Mouse (Mus musculus) kidney, postnatal 25 days (tissue): ENCODE results near the gene Tfap2c.

ENCODE experiments used
- DNase-seq, 2 experiments: peaks; one replicate each; pipeline ENCODE4 v3.0.0; 2021; ENCODE audit warnings: mixed read lengths in 2 of 2

Tfap2c gene

DNA sequence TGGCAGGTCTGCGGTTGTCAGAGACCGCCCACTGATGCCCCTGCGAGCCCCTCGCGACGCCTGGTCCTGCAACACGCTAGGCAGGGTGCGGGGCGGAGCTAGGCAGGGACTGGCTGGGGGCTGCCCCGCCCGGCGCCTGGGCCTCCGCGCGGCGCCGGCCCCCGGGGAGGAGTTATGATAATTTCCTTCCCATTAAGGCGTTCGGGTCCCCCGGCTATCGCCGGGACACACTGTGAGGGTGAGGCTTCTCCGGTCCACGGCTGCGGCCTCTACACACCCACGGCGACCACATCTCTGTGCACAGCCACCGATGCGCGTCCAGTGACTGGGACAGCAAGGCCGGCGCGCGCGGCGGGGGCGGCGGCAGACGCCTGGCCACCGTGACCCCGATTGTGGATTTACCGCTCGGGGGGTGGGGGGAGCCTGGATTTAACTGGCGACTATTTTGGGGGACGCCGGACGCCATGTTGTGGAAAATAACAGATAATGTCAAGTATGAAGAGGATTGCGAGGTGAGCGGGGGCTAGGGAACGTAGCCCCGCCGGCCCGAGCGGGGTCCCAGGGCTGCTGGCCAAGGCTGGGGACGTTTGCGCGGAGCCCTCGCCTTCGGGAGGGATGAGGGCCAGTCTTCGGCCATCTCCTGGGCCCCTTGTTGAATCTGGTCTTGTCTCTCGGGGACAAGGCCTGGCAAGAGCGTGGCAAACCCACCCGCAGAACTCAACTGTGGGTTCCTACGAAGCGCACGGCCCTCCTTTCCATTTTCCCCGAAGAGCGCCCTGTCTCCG lies at the start of gene Tfap2c:
TSS of gene Tfap2c (plus strand) at position 223 of the 785 bp plus-strand sequence.
- DNase-seq = peak; percentile 27 to 58

DNA sequence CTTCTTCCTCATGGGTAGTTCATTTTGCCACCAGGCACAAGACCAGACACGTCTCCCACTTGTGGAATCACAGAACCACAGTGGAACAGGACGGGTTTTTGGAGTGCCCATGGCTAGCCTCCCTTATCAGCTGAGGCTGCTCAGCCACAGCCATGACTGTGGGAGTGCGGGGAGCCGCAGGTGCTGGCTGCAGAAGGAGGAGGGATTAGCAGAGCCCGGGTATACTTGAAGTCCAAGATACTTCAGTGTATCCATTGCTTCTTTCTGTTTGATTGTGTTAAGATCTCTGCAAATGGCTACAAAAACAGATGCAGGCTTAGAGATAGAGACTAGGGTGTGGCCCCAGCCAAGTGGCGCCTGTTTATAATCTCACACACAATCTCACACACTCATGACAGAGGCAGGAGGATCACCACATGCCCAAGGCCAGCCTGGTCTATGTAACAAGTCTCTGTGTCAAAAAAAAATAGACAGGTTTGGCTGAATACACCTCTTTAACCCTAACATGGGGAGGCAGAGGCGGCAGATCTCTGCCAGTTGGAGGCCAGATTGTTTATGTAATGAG lies 48.6 kb upstream of the Tfap2c start:
- no peak for DNase-seq

DNA sequence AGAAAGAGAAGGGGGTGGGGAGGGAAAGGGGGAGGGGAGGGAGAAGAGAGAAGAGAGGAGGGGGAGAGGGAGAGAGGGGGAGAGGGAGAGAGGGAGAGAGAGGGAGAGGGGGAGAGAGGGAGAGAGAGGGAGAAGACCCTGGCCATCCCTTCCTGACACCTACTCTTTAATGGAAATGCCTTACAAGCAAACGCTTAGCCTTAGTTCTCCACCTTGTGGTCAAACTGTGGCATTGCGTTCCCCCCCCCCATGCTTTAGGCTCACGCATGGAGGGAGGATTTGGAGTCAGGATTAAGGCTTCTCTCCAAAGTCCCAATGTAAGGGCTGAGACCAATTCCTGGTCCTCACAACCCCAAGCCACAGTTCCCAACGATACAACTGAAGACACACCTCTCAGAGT lies 48.1 kb upstream of the Tfap2c start:
- peak in 1 of 2 experiments; percentile 28 for DNase-seq

DNA sequence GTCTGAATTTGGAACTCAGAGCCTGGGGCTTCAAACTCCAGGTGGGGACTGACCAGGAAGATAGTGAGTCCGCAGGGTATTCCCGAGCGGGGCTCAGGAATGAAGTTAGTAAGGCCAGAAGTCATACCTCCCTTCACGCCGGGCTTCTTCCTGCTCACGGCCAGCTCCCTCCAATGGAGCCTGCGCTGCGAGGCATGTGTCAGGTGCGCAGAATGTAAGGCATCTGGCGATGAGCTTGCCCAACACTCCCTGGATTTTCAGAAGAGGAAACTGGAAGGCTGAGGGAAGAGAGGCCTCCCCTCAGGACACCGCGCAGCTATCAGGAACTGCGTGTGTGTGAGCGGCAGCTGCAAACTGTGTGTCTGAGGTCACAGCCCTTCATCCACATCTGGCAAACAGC lies 47.2 kb upstream of the Tfap2c start:
- no peak for DNase-seq

DNA sequence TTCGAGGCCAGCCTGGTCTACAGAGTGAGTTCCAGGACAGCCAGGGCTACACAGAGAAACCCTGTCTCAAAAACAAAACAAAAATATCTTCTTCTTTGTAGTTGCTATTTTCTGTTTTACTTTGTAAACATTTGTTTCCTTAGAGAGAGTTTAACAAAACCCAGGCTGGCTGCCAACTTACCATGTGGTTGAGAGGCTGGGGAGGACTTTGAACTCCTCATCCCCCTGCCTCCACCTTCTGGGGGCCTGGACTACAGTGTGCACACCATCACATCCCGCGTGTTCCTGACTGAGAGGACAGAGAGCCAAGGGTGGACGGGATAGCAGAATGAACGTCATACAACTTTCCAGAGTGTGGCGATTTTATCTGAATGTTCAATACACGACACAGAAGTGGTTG lies 43.3 kb upstream of the Tfap2c start:
- peak; percentile 75 to 76 for DNase-seq

DNA sequence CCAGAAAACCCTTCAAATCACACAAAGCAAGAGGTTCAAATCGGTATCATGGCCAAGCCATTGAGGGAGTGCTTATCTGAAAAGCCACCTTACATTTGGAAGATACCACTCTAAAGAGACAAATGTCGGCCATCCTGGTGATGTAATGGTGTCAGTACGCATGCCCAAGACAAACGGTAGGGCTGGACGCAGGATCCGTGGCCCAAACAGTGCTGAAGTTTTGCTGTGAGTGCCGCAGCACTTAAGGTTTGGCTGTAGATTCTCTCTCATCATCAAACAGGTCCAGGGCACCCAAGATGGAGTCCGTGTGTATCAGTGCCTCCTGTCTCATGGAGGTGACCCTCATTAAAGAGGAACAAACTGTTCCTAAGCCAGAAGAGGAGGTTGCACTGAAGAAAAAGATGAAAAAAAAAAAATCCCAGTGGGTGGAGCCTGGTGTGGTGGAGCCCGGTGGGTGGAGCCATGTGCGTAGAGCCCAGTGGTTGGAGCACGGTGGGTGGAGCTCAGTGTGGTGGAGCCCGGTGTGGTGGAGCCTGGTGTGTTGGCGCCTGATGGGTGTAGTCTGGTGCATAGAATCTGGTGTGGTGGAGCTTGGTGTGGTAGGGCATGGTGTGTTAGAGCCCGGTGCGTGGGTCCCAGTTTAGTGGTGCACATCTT lies 39.2 kb upstream of the Tfap2c start:
- no peak for DNase-seq

DNA sequence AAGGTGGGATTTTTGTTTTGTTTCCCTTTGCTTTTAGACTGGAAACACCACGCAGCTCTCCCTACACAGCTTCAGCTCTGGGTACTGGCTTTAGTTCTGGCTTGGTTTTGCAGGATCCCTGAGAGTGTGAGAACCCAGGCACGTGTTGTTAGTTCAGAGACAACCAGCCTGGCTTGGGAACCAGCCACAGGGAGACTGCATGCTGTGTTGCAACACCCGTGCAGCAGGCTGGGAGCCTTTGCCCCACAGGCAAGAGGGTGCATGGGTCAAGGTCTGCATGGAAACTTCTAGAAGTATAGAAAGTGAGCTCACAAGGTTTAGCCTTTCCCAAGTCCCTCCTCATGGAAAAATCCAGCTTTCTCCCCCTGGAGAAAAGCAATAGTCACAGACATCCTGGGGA lies 38.5 kb upstream of the Tfap2c start:
- DNase-seq = no peak

DNA sequence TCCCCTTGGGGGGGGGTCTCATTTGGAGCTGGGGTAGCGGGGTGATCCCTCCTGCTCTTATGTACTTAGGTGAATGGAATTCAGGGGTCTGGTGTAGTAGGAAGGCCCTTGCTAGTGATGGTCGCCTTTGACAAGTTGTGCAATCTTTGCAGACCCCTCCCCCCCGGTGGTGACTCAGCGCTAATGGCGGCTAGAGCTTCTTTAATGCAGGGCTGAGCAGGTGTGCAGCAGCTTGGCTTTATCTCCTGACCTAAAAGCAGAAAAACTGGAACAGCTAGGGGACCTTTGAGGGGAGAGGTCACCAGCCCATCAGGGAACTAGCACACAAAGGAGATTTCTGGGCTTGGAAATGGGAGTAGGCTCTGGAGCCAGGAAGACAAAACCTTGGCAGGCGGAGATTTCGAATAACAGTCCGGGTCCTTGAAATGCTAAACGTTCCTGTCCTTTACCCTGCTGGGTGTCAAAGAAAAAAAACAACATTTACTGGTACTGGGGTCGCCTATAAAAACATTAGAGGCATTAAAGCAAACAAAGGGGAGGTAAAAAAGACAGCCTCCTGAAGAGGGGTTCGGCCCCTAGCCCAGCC lies 32.9 kb upstream of the Tfap2c start:
- DNase-seq = no peak

DNA sequence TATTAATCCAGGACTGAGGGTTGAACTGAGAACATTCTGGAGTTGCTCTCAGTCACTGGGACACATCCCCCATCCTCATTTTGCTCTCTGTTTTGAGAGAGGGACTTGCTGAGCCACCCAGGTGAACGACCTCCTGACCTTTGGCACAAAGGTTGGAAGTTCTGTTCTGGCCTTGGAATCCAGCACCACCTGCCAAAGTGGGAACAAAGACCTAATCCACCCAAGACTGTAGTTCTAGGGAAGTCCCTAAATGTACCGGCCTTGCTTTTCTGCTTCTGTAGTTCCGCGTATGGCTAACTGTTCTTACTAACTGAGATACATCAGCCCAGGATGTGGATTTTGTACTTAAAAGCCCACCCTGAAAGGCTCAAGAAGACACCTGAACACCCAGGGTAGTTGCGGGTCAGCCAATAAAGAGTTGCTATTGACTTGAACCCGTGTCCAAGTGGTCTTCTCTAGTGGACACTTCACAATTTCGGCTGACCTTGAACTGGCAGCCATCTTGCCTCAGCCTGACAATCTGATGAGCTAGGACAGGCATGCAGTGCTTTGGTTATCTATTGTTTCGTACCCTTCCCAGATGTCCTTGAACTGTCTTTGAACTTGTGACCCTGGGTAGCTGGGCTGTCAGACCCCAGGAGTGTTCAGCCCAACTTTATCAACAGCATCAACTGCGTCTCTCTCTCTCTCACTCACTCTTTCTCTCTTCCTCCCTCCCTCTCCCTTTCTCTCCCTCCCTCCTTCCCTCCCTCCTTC lies 28.6 kb upstream of the Tfap2c start:
- DNase-seq = no peak

DNA sequence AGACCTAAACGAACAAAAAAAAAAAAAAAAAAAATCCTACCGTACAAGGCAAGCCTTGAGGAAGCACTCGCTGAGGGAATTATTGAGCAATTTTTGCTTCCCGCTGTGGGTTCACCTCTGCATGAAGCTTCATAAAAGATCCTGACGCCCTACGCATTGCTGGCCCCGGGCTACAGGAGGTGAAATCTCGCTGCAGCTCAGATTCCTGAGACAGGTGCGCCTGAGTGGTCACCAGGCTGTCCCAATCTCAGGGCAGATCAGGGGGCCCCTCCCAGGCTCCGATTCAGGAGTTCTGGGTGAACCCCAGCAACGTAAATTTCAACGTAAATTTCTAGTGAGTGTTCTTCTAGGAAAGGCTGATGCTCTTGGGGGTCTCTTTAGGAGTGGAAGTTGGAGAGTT lies 26.9 kb upstream of the Tfap2c start:
- no peak for DNase-seq

DNA sequence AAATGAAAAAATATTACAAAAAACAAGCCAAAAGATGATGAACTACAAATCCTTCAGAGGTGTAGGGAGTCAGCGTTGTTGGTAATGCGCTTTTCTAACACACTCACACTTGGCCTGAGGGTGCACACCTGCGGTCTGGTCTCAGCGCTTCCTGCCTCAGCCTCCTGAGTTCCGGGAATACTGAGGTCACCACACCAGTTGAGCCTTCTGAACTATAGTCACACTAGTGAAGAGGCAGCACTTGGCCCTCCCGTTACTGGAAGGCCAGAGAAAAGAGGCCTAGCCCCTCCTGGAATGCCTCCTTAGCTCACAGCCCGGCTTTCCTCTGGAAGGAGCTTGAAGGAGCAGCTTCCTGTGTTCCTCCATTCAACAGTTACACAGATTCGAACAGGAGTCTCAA lies 22.2 kb upstream of the Tfap2c start:
- DNase-seq = no peak

DNA sequence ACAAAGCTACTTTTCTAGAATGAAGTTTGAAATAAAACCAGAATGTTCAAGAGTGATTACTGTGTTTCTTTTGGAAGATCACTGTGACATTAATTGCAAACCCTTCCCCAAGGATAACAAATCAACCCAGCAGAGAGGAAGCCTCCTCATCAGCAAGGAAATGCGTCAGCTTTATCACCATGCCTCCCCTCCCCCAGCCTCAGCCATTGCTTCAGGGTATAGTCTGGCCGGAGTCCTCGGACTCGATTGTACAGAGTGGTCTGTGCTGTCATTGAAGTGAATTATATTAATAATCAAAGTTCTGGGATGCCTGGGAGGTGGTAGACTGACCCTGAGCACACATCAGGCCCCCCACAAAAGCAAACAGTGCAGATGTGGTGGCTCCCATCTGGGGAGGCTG lies 5.4 kb upstream of the Tfap2c start:
- DNase-seq = no peak

DNA sequence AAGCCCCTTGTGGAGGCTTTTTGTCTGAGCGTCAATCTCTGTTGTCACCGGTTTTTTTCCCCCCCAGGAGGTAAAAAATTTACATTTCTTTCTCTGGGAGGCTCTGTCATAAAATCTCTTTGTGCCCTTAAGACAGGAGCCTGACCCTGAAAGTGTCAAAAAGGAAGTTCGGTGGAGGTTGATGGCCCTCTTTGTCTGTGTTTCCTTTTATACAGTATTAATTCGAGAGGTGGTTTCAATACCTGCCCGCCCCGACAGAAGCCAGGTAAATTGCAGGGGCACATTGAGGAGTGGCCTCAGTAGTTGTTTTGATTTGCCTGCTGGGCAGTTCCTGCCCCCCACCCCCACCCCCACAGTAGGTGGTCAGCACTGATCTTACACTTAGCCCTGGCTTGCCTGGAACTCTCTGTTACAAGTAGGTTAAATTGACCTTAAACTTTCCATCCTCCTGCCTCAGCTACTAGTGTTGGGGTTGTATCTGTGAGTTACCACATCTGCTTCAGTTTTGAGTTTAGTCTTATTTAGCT lies 4.7 kb upstream of the Tfap2c start:
- no peak for DNase-seq

DNA sequence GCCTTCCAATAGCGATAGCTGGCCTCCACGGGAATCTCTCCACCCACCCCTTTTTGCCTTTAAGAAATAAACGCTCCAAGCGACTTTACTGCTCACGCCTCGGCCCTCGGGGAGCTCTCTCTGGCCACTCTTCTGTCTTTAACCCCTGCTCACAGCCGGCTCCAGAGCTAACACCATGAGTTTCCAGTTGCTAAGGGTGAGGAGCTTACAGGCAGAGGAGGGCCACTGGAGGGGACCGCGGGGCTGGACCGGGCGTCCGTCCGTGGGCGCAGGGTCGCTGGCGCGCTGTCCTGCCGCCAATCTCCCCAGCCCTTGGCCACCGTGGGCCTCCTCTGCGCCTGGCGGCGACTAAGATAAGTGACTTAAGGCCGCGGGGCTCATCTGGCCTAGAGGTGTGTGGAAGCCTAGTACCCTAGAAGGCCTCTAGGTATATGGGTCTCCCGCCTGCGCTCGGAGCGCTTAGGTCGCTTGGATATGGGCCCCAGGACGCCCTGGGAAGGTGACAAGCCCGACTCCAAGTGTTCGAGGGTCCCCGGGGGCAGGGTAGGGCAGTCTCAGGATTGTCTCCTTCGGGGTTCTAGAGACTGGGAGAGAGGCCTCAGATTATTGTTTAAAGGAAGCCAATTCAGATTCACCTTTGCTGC lies 3.7 kb upstream of the Tfap2c start:
- no peak for DNase-seq

DNA sequence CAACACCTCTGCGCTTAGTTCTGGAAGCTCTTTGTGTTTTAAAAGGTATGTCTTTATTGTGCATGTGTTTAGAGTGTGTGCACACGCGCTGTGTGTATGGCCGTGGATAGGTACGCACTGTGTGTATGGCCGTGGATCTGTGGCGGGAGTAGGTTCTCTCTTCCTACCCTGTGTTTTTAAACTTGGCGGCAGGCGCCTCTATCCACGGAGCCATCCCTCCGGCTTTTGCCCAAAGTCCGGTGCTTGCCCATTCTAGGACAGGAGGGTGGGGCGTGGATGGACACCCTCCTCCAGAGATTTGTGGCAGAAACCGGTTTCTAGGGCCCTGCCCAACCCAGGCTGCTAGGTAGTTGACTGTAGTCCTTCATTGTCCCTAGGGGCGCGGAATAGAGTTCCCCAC lies 2.8 kb upstream of the Tfap2c start:
- DNase-seq = no peak

DNA sequence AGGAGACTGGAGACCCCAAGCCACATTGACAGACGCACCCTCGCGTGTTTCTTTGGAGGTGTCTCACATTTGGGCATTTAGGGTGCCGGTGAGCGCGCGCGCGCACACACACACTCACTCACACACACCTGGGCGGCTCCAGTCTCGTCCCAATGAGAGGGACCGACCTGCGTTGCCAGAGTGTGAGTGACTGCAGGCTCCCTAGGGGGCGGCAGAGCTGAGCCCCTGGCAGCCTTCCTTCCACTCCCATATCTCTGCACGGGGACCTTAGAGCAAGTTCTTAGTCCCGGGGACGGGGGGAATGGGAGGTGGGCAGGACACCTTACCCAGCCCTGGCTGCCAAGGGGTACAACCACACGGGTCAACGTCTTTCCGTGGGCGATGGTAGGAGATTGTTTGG lies 2.3 kb upstream of the Tfap2c start:
- DNase-seq = peak; percentile 23 to 54

DNA sequence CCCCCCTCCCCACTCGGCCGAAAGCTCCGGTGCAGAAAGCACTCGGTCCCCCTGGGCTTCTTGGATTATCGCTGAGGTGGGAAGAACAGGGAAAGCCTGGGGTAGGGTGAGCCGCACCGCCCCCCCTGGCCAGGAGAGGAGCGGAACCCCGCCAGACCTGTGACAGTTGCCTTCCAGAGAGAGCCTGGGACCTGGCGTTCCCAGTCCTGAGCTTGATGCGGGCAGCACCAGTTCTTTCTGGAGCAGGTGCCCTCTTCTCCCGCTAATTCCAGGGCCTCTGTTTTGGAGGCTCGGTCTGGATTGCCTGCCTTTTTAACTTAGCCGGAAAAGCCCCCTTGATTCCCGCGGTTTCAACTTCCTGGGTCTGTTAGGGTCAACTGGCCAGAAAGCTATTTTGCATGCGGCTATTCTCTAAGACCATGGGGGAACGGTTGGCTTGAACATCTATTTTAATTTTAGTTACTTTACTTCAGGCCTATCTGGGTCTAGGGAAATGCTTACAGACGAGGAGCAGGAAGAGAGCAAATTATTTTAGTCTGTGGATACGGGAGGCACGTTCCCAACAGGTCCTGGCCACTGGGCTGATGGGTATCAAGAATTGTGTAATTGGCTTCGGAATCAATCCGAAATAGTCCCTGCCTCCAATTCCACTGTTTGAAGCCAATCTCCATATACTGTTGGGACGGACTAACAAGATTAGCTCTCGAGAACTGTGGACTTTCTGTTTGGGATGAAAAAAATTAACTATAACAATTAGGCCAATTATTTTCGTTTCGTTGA lies 1.4 kb upstream of the Tfap2c start:
- no peak for DNase-seq

DNA sequence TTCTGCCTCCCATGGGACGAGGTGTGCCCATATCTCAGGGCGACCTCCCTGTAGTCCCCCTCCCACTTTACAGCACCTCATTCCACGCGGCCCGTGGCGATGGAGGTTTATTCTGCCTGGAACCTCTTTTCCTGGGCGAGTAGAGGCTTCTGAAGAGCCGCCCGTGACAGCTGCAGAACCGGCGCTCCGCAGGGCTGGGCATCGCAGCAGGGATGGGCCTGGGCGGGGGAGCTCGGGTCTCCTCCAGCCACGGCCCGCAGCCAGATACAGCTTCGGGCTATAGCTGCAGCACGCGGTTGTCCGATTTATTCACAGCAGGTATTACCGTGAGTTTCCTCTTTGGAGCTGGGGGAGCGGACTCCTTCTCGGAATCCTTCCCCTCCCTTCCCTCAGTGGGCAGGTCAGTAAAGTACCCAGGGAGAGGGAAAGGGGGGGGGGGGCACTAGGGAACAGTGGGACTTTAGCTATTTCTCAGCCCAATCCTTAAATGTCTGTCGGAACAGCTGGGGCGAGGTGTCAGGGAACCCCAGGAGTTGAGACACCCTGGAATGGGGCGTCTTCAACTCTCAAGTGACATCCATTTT lies 629 bp upstream of the Tfap2c start:
- no peak for DNase-seq

DNA sequence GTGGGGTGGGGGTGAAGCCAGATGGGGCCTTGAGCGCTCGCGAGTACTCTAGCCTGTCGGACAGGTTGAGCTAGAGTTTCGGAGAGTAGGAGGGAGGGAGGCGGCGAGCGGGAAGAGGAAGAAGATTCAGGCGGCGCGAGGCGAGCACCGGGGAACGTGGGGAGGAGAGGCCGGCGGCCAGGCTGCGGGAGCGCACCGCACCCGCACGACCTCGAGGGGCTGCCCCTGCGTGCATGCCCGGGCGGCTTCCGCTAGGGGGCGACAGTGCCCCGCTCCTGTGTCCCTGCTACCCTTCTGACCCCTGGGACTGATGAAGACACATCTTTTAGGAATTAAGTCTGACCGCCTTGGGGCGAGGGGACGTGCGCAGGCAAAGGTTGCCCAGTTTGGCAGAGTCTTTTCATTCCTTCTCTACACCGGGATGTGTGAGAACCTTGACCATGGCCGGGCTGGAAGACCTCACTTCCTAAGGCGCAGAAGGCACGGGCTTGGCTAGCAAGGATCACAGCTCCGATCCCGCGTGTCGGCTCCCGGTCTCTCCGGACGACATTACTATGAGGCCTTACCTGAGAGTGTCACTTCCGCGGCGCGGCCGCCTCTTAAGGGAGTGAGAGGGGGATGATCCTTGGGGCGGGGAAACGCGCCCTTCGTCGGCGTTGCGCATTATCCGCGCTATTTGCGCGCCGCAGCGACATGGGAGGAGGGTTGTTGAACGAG lies 1.1 kb downstream of the Tfap2c start:
- peak in 1 of 2 experiments; percentile 46 for DNase-seq

DNA sequence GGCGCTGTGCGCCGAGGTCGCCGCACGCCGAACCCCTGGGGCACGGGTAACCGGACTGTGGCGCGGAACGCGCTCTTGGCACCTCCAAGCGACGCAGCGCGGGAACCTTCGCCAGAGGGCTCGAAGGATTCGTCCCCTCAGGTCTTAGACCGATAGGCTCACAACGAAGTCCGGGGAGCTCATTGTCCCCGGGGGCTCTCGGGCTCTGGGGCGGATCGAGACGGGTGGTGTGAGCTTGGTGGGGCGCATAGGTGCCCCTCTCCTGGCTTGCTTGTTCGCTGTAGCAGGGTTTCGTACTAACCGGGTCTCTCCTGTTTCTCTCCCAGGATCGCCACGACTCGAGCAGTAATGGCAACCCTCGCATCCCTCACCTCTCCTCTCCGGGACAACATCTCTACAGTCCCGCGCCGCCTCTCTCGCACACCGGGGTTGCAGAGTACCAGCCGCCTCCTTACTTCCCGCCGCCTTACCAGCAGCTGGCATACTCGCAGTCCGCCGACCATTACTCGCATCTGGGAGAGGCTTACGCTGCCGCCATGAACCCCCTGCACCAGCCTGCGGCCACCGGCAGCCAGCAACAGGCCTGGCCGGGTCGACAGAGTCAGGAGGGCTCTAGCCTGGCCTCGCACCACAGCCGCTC lies 1.8 kb downstream of the Tfap2c start:
- DNase-seq = no peak
